Mouse (Mus musculus) lung, embryonic 14.5 days (tissue): Measurements from ENCODE around the gene Ints7. TPM values are rescaled to one million over a fixed set of nuclear protein-coding genes. Genes with fewer than 3 reads are reported as not detected.

Experiments used
- ATAC-seq: fragments of 200-750 bp; cut with Nextera tagmentation; 2 replicates; pipeline ENCODE4 v1.8.0; 2017; ENCODE audit warnings: mild to moderate bottlenecking, moderate TSS enrichment, moderate library complexity; ENCODE audit not compliant: insufficient read depth
- DNase-seq: peaks from one replicate; pipeline ENCODE4 v3.0.0-alpha.2; 2015
- H3K27ac ChIP-seq: fragments of 300-500 bp; sonication (generic); 2 replicates; pipeline ENCODE4 v1.5.1; 2014; ENCODE audit warnings: low read depth, mild to moderate bottlenecking, moderate library complexity
- H3K27me3 ChIP-seq: fragments of 300-500 bp; sonication (generic); 2 replicates; pipeline ENCODE4 v1.6.1; 2014; ENCODE audit warnings: low read length, control low read depth; ENCODE audit not compliant: insufficient read depth
- H3K36me3 ChIP-seq: fragments of 300-500 bp; sonication (generic); 2 replicates; pipeline ENCODE4 v1.6.1; 2014; ENCODE audit warnings: control low read depth; ENCODE audit not compliant: insufficient read depth
- H3K4me1 ChIP-seq: fragments of 300-500 bp; sonication (generic); 2 replicates; pipeline ENCODE4 v1.6.1; 2014; ENCODE audit warnings: antibody characterized with exemption, control low read depth; ENCODE audit not compliant: insufficient read depth
- H3K4me2 ChIP-seq: fragments of 300-500 bp; sonication (generic); 2 replicates; pipeline ENCODE4 v1.6.1; 2014; ENCODE audit warnings: mild to moderate bottlenecking
- H3K4me3 ChIP-seq: fragments of 300-500 bp; sonication (generic); 2 replicates; pipeline ENCODE4 v1.5.1; 2014; ENCODE audit warnings: low read depth, low read length
- H3K9ac ChIP-seq: fragments of 300-500 bp; sonication (generic); 2 replicates; pipeline ENCODE4 v1.6.1; 2014
- H3K9me3 ChIP-seq: fragments of 300-500 bp; sonication (generic); 2 replicates; pipeline ENCODE4 v1.6.1; 2016; ENCODE audit warnings: low read depth, low read length, control low read depth
- CTCF ChIP-seq: IDR thresholded peaks from 2 replicates; pipeline ENCODE4 v1.5.1; 2016; ENCODE audit warnings: antibody characterized with exemption, low read depth
- WGBS: fragments of 180-500 bp; shearing (Covaris S2); extraction: QIAGEN DNeasy Blood & Tissue Kit; methylation state at CpG from one replicate; pipeline ENCODE4 v1.1.7; 2014; 5-methylcytosine and 5-hydroxymethylcytosine counted together
- polyA plus RNA-seq: library from polyadenylated mRNA; unstranded; fragments of >200 nt; fragmentation: Nextera tagmentation; extraction: Ambion mirVana; gene quantifications from 2 replicates; pipeline ENCODE4 v1.2.1, GENCODE M21; 2014

Ints7 gene
- polyA plus RNA-seq, 1 experiment from 2014 or later, result 69.4 TPM

GRCm38 (mm10) chr1:191629170-191629636 is 53.8 kb downstream of the Ints7 start:
- Histone ChIP-seq H3K4me1 (0 out of 2 replicates have a peak, but pooled peaks cover 5% of the 10 kb centered on the region), H3K9ac (no peak overlapping the region), H3K9me3 (no peaks in the 10 kb centered on the region), H3K36me3 (no peaks in the 10 kb centered on the region), H3K27me3 (no peaks in the 10 kb centered on the region), H3K4me3 (no peak overlapping the region), H3K27ac (no peak overlapping the region), H3K4me2 (no peak overlapping the region)
- DNase-seq (no peak), ATAC-seq (no peak)
- WGBS, result 71% methylated on average over 3 of the region's 3 CpGs
- TF ChIP-seq CTCF, result no peak

GRCm38 (mm10) chr1:191632511-191633095 is 57.2 kb downstream of the Ints7 start:
- H3K27me3 ChIP-seq, result no peaks in the 10 kb centered on the region
- H3K9me3 ChIP-seq, result no peaks in the 10 kb centered on the region
- DNase-seq, result no peak
- no peaks in the 10 kb centered on the region for H3K4me1 ChIP-seq
- TF ChIP-seq CTCF, result no peak
- H3K36me3 ChIP-seq, result no peaks in the 10 kb centered on the region
- H3K4me2 ChIP-seq, result no peak overlapping the region
- H3K4me3 ChIP-seq, result no peak overlapping the region
- no peak overlapping the region for H3K27ac ChIP-seq
- H3K9ac ChIP-seq, result no peak overlapping the region
- 65% methylated on average over 6 of the region's 6 CpGs for WGBS
- ATAC-seq, result no peak

- Histone ChIP-seq H3K4me2 (no peak overlapping the region), H3K4me1 (no peaks in the 10 kb centered on the region), H3K4me3 (no peak overlapping the region), H3K27ac (no peak overlapping the region), H3K9ac (no peak overlapping the region), H3K27me3 (no peaks in the 10 kb centered on the region), H3K9me3 (no peaks in the 10 kb centered on the region), H3K36me3 (no peaks in the 10 kb centered on the region)
- DNase-seq (no peak), ATAC-seq (no peak)
- no peak for TF ChIP-seq CTCF
- WGBS, result 70% methylated on average over 2 of the region's 2 CpGs
These were observed 58.7 kb downstream of the Ints7 start for GRCm38 (mm10) chr1:191634116-191634515.

- Histone ChIP-seq H3K9me3 (no peaks in the 10 kb centered on the region), H3K27ac (no peak overlapping the region), H3K4me3 (no peak overlapping the region), H3K4me1 (no peaks in the 10 kb centered on the region), H3K9ac (no peak overlapping the region), H3K4me2 (no peak overlapping the region), H3K36me3 (no peaks in the 10 kb centered on the region), H3K27me3 (no peaks in the 10 kb centered on the region)
- no peak for DNase-seq
- TF ChIP-seq CTCF, result no peak
- WGBS, result 71% methylated on average over 2 of the region's 2 CpGs
- no peak for ATAC-seq
These were observed 63.0 kb downstream of the Ints7 start for GRCm38 (mm10) chr1:191638404-191638803.

GRCm38 (mm10) chr1:191639200-191639807 is 63.9 kb downstream of the Ints7 start:
- WGBS, result 69% methylated on average over 3 of the region's 3 CpGs
- no peaks in the 10 kb centered on the region for H3K36me3 ChIP-seq

GRCm38 (mm10) chr1:191640146-191640545 is 64.7 kb downstream of the Ints7 start:
- Histone ChIP-seq H3K27ac (no peak overlapping the region), H3K27me3 (no peaks in the 10 kb centered on the region), H3K4me2 (no peak overlapping the region), H3K4me3 (no peak overlapping the region), H3K4me1 (no peaks in the 10 kb centered on the region), H3K36me3 (no peaks in the 10 kb centered on the region), H3K9me3 (no peaks in the 10 kb centered on the region), H3K9ac (no peak overlapping the region)
- ATAC-seq (no peak), DNase-seq (no peak)
- no peak for TF ChIP-seq CTCF
- WGBS, result 44% methylated on average over 2 of the region's 2 CpGs

More at GRCm38 (mm10) chr1:191639200-191639807, 63.9 kb downstream of the Ints7 start:
- Histone ChIP-seq H3K4me1 (no peaks in the 10 kb centered on the region), H3K27me3 (no peaks in the 10 kb centered on the region), H3K4me2 (no peak overlapping the region), H3K27ac (no peak overlapping the region), H3K9me3 (no peaks in the 10 kb centered on the region), H3K9ac (no peak overlapping the region), H3K4me3 (no peak overlapping the region)
- ATAC-seq (no peak), DNase-seq (no peak)
- no peak for TF ChIP-seq CTCF

GRCm38 (mm10) chr1:191640848-191641247 is 65.4 kb downstream of the Ints7 start:
- no peak overlapping the region for H3K4me3 ChIP-seq
- H3K4me2 ChIP-seq, result no peak overlapping the region
- no peaks in the 10 kb centered on the region for H3K27me3 ChIP-seq
- H3K9ac ChIP-seq, result no peak overlapping the region
- H3K9me3 ChIP-seq, result no peaks in the 10 kb centered on the region
- WGBS, result 35% methylated on average over 3 of the region's 3 CpGs
- no peak for TF ChIP-seq CTCF
- no peak for DNase-seq
- no peak for ATAC-seq
- no peaks in the 10 kb centered on the region for H3K4me1 ChIP-seq
- H3K36me3 ChIP-seq, result no peaks in the 10 kb centered on the region
- H3K27ac ChIP-seq, result no peak overlapping the region
